Mouse (Mus musculus): ENCODE measurements around the gene Mei1.

GRCm38 (mm10) chr15:82027276-82027675 lies 42.5 kb upstream of the Mei1 start:
- no peak for TF ChIP-seq CTCF (conservative IDR thresholded peaks at IDR 0.05; ENCODE audit: low read length)
- no peak for TF ChIP-seq NANOG (IDR thresholded peaks at IDR 0.05; ENCODE audit: borderline replicate concordance, low read length)

All from E14TG2a.4 (cell line).